Mouse (Mus musculus) small intestine, adult 2 months (tissue): Measurements from ENCODE around the gene Trak1.

Experiments used
- CTCF ChIP-seq: fragments of 200-500 bp; IDR thresholded peaks from 2 replicates; pipeline ENCODE4 v1.5.1; 2012; ENCODE audit warnings: low read depth, mild to moderate bottlenecking, control low read depth, inconsistent platforms, low read length, moderate library complexity, mixed read lengths; ENCODE audit not compliant: insufficient replicate concordance, insufficient read length; ENCODE audit errors: extremely low read depth
- POLR2A ChIP-seq: fragments of 200-500 bp; IDR thresholded peaks from 2 replicates; pipeline ENCODE4 v1.6.1; 2012; ENCODE audit warnings: low read depth, mild to moderate bottlenecking, control low read depth, inconsistent platforms, low read length, moderate library complexity

DNA sequence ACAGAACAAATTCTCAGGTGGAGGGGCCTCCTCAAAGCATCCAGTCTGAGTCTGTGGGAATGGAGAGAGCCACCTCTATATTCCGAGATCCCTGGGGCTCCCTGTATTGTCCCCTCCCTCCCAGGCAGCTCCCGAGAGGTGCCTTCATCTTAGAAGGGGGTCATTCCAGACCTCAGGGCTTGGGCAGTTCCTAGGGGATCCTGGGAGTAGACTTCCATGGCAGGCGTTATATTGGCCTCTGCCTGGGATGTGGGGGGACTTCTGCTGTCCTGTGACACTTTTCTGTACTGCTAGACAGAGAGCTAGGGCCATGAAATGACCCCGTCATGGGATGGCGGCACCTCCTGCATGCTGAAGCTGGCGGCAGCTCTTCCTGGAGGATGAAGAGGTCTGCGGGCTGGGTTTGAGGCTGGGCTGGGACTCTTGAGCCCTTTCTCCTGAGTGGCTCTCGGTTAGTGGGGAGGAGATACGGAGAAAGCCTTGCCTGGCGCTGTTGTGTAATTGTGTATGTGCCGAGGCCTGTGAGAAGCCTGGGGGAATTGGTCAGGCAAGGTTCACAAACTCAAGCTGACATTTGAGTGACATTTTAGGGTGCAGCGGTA is 88.5 kb downstream of the Trak1 start:
- no peak for TF ChIP-seq CTCF
- TF ChIP-seq POLR2A, result no peak
